Mouse (Mus musculus) lung, embryonic 16.5 days (tissue): ENCODE results near the gene Gstt4. TPM values are rescaled to one million over a fixed set of nuclear protein-coding genes. Genes with fewer than 3 reads are reported as not detected.
"Not testable (repeated sequence)": the region's sequence is repeated elsewhere in the genome, so short reads cannot be mapped to it uniquely, and the experiment has no call there.

Source experiments
- ATAC-seq: fragments of 200-750 bp; cut with Nextera tagmentation; 2 replicates; pipeline ENCODE4 v1.8.0; 2017; ENCODE audit warnings: low read depth, mild to moderate bottlenecking, moderate library complexity
- H3K27ac ChIP-seq: fragments of 300-500 bp; sonication (generic); 2 replicates; pipeline ENCODE4 v1.5.1; 2014; ENCODE audit warnings: mild to moderate bottlenecking, control low read depth, low read length
- H3K27me3 ChIP-seq: fragments of 300-500 bp; sonication (generic); 2 replicates; pipeline ENCODE4 v1.6.1; 2014; ENCODE audit warnings: low read depth, low read length, mixed read lengths; ENCODE audit not compliant: control insufficient read depth, insufficient read depth
- H3K36me3 ChIP-seq: fragments of 300-500 bp; sonication (generic); 2 replicates; pipeline ENCODE4 v1.6.1; 2014; ENCODE audit warnings: low read length; ENCODE audit not compliant: control insufficient read depth, insufficient read depth
- H3K4me1 ChIP-seq: fragments of 300-500 bp; sonication (generic); replicated peaks from 2 replicates; pipeline ENCODE4 v1.6.1; 2014; ENCODE audit warnings: low read length, mixed read lengths; ENCODE audit not compliant: control insufficient read depth, insufficient read depth
- H3K4me2 ChIP-seq: fragments of 300-500 bp; sonication (generic); 2 replicates; pipeline ENCODE4 v1.6.1; 2014; ENCODE audit warnings: low read depth, low read length, control low read depth
- H3K4me3 ChIP-seq: fragments of 300-500 bp; sonication (generic); 2 replicates; pipeline ENCODE4 v1.5.1; 2014; ENCODE audit warnings: mild to moderate bottlenecking, low read length, control low read depth
- H3K9ac ChIP-seq: fragments of 300-500 bp; sonication (generic); 2 replicates; pipeline ENCODE4 v1.6.1; 2014; ENCODE audit warnings: low read length, control low read depth
- H3K9me3 ChIP-seq: fragments of 300-500 bp; sonication (generic); 2 replicates; pipeline ENCODE4 v1.6.1; 2016; ENCODE audit warnings: low read length; ENCODE audit not compliant: control insufficient read depth
- WGBS: fragments of 180-500 bp; shearing (Covaris S2); extraction: QIAGEN DNeasy Blood & Tissue Kit; methylation state at CpG from one replicate; pipeline ENCODE4 v1.1.7; 2014; 5-methylcytosine and 5-hydroxymethylcytosine counted together
- polyA plus RNA-seq: library from polyadenylated mRNA; unstranded; fragments of >200 nt; fragmentation: Nextera tagmentation; extraction: Ambion mirVana; gene quantifications from 2 replicates; pipeline ENCODE4 v1.2.1, GENCODE M21; 2015

The Gstt4 gene
- polyA plus RNA-seq, 1 experiment from 2014 or later: not detected

GRCm38 (mm10) chr10:75767756-75768155 lies 54.6 kb downstream of the Gstt4 start:
- not testable (repeated sequence) for H3K4me2 ChIP-seq, H3K27me3 ChIP-seq, H3K4me1 ChIP-seq, H3K36me3 ChIP-seq, ATAC-seq, H3K4me3 ChIP-seq, H3K9ac ChIP-seq, H3K9me3 ChIP-seq, H3K27ac ChIP-seq
- WGBS: 18% methylated on average over 5 of the region's 5 CpGs

DNA sequence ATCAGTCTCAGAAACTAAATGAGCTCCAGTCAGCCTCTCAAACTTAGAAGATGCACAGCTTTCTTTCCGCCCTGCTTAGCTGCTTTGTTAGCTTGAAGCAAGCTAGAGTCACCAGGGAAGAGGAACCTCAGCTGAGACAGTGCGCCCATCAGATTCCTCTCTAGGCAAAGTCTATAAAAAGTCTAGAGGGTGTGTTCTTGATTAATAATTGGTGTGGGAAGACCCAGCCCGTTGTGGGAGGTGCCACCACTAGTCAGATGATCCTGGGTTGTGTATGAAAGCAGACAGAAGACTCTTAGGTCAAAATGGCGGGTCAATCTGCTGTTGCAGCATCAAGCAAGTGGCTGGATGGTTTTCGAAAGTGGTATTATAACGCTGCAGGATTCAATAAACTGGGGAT lies 55.5 kb downstream of the Gstt4 start:
- H3K27me3 ChIP-seq: no peaks in the 10 kb centered on the region
- H3K4me3 ChIP-seq: no peak overlapping the region
- ATAC-seq: no peak
- WGBS: 82% methylated on average over 6 of the region's 6 CpGs
- H3K4me2 ChIP-seq: no peak overlapping the region
- no peaks in the 10 kb centered on the region for H3K4me1 ChIP-seq
- H3K9me3 ChIP-seq: no peaks in the 10 kb centered on the region
- no peak overlapping the region for H3K9ac ChIP-seq
- no peak overlapping the region for H3K27ac ChIP-seq
- H3K36me3 ChIP-seq: no peaks in the 10 kb centered on the region

Other genes with a start within 250 kb of the Gstt4 start
- gene Ggt5, start 233.2 kb downstream of the Gstt4 start, polyA plus RNA-seq: 2.5 and 5.2 TPM in 2 replicates
- 11.0 and 13.0 TPM in 2 replicates for gene Susd2, start 178.5 kb downstream of the Gstt4 start, polyA plus RNA-seq
- gene Cabin1, start 58.2 kb downstream of the Gstt4 start, polyA plus RNA-seq: 39.7 and 48.8 TPM in 2 replicates
- gene Ddt, start 49.1 kb downstream of the Gstt4 start, polyA plus RNA-seq: 69.0 and 74.3 TPM in 2 replicates
- gene Gm20441, start 41.6 kb downstream of the Gstt4 start, polyA plus RNA-seq: 0.41 and 0.65 TPM in 2 replicates
- gene Gstt3, start 41.1 kb downstream of the Gstt4 start, polyA plus RNA-seq: 34.2 and 36.4 TPM in 2 replicates
- 36.2 and 42.8 TPM in 2 replicates for gene Gstt1, start 24.0 kb downstream of the Gstt4 start, polyA plus RNA-seq
- 51.9 and 60.7 TPM in 2 replicates for gene Gstt2, start 14.9 kb upstream of the Gstt4 start, polyA plus RNA-seq
- gene Mif, start 37.7 kb upstream of the Gstt4 start, polyA plus RNA-seq: 1,432 and 1,479 TPM in 2 replicates
- gene Derl3, start 70.9 kb upstream of the Gstt4 start, polyA plus RNA-seq: 2.3 and 3.5 TPM in 2 replicates
- gene Smarcb1, start 99.1 kb upstream of the Gstt4 start, polyA plus RNA-seq: 191 and 197 TPM in 2 replicates
- gene Chchd10, start 110.6 kb upstream of the Gstt4 start, polyA plus RNA-seq: 68.7 and 70.0 TPM in 2 replicates
- 74.1 and 77.1 TPM in 2 replicates for gene Mmp11, start 114.0 kb upstream of the Gstt4 start, polyA plus RNA-seq
- gene Gm867, start 118.1 kb upstream of the Gstt4 start, polyA plus RNA-seq: 0.97 and 1.0 TPM in 2 replicates
- gene Vpreb3, start 120.5 kb upstream of the Gstt4 start, polyA plus RNA-seq: 0.60 and 1.0 TPM in 2 replicates
- gene Gm5134, start 132.0 kb upstream of the Gstt4 start, polyA plus RNA-seq: not detected in 2 replicates
- 18.6 TPM in 2 replicates for gene Zfp280b, start 210.1 kb upstream of the Gstt4 start, polyA plus RNA-seq